Mouse (Mus musculus) heart, postnatal 36 days (tissue): ENCODE results near the gene Mlycd. TPM values are rescaled to one million over a fixed set of nuclear protein-coding genes. Genes with fewer than 3 reads are reported as not detected.
A peak's percentile ranks its signal among the peaks of the same experiment; 100 is the strongest.

Source experiments
- DNase-seq, 2 experiments: peaks; one replicate each; pipeline ENCODE4 v3.0.0; 2021 to 2022
- intact Hi-C: fragments of 180-260 bp; cut with DNase I; formaldehyde crosslinking; loops from one replicate; pipeline ENCODE4 v1.15.1; 2025
- total RNA-seq, 2 experiments: library from RNA; stranded (reverse); gene quantifications; 2 replicates each; pipeline ENCODE4 v1.2.3; 2021

The Mlycd gene
- total RNA-seq, 2 experiments from 2014 or later = 124 to 152 TPM

DNA sequence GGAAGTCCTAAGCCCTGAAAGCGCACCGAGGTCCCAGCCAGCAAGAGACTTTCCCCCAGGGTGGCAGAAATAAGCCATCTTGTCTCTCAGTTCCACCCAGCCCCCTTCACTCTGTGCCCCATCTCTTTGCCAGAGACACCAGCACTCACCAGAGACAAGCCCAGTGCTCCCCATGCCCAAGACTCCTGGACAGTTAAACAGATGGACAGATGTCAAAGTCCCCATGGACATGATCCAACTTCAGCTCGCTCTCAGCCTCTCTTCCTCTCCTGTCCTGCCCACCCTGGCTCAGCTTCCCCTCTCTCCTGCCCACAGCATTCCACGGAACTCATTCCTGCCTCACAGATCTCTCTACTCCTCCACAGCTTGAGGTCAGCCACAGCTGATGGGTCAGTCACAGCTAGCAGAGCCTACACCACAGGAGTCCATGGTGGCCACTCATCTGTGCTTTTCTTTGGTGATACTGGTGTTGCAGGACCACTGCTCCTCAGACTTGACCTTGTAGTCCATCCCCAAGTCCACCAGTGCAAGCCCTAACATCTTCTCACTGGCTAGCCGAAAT is 34.2 kb downstream of the Mlycd start:
- intact Hi-C loops = no loop called here
- no peak for DNase-seq

DNA sequence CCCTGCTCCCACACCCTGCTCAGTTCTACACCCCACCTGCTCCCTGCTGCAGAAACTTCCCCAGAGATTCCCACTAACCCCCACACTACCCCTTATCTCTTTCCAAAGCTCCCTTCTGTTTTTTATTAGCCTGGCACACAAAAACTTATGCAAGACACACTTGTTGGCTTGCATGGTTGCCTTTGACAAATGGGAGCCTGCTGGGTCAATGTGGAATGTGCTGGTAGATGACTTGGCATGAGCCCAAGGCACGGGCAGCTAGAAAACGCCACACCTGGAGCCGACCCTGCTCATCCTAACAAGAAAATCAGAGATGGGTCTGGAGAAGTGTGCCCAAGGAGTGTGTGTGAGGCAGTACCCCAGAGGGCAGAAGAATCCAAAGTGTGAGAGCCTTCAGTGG is 34.9 kb downstream of the Mlycd start:
- no peak for DNase-seq
- intact Hi-C loops = no loop called here

DNA sequence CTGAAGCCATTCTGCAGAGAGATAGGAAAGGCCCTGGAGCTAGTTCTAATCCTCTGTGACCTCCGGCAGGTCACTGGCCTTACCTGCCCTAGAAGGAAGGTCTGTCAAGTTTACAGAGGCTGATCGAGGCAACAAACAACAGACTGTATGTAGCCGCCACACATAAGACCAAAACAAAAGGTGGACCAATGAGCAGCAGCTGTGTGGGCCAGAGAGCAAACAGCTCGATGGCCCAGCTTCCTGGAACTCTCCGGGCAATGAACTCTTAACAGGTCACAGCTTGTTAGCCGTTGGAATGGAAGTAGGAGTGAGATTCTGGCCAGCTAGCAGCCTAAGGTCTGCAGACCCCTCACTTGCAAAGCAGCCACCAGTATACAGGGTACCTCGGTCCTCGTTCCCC is 35.6 kb downstream of the Mlycd start:
- intact Hi-C loops = no loop called here
- no peak for DNase-seq

DNA sequence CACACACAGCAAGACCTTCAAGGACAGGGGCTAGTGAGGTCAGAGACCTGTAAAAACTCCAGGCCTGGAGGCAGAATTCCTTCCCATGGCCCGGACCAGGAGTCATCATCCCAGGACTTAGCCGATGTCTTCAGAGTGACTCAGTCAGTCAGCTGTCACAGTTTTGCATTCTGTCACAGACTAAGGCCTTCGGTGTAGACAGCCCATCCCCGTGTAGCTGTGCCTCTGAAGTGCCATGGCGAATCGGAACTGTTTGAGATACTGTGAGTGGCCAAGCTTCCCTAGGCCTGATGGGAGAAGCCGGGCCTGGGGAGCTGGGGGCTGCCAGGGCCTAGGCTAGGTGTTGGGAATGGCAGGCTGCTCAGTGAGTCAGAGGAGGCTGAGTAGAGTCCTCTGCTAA is 36.0 kb downstream of the Mlycd start:
- intact Hi-C loops = no loop called here
- DNase-seq = no peak

DNA sequence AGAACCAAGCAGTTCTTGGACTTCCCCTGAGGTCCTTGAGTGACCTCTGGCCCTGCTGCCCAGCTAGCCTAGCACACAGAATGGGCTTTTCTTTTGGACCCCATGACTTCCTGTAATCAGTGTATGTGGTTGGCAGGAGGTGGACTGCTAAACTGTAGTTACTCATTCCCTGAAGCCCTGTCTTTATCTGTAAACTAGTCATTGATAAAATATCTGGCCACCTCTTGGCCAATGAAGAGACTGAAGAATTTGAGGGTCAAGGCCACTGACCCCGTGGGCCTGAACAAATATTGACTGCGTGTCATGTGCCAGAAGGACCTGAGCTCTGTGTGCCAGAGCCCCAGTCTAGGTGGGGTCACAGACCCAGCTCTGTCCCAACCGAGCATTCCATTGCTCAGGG is 37.7 kb downstream of the Mlycd start:
- no peak for DNase-seq
- intact Hi-C loops = no loop called here

DNA sequence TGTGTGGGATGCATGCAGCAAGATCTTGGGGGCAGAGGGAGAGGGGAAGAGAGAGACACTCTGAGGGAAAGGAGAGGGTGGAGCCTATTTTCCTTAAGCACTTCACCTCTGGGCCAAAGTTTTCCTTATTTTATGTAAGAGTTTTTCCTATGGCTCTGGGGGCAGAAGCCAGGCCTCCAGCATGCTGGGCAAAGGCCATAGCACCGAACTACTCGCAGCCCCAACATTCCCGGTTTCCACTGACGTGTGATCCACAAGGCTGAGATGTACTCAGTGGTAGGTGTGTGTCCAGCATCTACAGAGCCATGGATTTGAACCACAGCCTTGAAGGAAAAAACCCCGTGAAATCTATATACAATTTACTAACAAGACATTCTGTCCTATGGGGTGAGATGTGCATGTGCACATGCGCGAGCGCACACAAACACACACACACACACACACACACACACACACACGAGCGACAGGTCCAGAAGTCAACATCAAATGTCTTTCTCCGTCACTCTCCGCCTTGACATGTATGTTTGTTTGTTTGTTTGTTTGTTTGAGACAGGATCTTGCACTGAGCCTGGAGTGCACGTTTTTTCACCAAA is 39.0 kb downstream of the Mlycd start, which contains the start of gene Osgin1:
TSS of gene Osgin1 (plus strand) at position 543 of the 593 bp plus-strand sequence.
- no peak for DNase-seq

DNA sequence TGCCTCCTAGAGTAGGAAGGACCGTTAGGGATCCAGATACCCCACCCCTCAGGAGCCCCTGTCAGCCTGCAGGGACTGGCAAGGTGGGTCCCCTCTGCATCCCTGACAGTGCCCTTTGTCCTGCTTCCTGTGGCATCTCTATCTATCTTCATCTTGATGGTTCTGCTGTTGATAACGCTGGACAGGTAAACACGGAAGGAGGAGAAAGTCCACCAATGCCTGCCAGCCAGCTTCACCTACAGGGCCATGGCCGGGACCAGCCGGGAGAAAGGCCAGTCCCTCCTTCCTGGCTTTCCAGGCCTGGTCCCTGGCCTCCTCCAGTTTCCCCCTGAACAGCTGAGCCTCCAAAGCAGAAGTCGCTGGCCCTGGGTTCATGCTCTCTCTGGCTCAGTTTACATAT is 39.9 kb downstream of the Mlycd start:
- intact Hi-C loops = no loop called here
- DNase-seq = no peak

More for the DNA sequence above, 39.0 kb downstream of the Mlycd start, which contains the start of gene Osgin1:
- intact Hi-C loops = no loop called here

DNA sequence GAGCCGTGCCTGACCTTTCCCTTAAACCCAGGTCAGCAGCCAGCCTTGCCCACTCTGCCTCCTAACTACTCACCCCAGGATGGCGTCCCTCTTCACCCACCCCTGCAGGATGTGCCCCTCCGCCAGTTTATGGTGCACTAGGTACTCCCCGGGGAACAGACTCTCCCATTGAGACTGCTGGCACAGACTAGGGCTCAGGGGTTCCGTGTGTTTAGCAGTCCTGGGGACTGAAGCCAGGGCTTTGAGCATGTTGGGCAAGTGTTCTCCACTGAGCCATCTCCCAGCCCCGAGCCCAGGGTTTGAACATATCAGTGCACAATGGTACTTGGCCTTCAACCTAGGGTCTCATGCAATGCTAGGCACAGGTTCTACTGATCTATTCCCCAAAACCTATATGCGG is 40.8 kb downstream of the Mlycd start:
- intact Hi-C loops = no loop called here
- no peak for DNase-seq

DNA sequence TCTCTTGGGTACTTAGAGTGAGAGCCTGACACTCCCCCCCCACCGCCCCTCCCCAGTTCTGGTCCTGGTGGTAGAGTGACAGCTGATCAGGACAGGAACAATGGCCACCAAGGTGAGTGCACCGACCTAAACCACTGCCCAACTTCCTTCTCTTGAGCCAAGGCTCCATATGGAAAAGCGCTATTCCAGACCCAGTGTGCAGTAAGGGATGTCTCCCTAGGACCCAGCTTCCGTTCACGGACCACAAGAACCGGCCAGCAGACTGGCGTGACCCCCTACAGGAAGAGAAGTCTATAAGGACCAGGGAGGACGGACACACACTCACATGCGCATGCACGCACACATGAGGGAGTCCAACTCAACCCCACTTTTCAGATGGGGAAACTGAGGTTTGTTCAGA is 41.7 kb downstream of the Mlycd start:
- intact Hi-C loops = loop anchor here (2.0 kb wide), 1 partner anchor 14 kb away; no protein-coding TSS in a partner anchor
- DNase-seq = no peak

DNA sequence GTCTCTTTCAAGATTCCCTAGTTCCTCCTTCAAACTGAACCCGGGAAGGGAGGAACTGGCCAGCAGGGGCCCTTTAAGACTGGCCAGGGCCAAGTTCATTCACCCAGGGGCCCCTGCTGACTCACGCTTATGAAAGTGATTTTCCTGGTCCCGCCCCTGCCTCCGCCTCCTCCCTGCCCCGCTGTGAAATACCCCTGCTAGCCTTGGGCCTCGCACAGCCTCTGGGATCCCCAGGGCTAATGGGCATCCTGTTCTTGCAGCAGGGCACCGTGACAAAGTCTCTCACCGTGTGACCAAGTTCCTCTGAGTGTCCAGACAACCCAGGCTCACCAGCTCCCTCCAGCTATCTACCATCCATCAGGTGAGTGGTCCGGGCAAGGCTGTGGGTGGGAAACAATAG is 42.3 kb downstream of the Mlycd start:
- intact Hi-C loops = loop anchor here (2.0 kb wide), 1 partner anchor 14 kb away; no protein-coding TSS in a partner anchor
- peak; percentile 85 to 87 for DNase-seq

DNA sequence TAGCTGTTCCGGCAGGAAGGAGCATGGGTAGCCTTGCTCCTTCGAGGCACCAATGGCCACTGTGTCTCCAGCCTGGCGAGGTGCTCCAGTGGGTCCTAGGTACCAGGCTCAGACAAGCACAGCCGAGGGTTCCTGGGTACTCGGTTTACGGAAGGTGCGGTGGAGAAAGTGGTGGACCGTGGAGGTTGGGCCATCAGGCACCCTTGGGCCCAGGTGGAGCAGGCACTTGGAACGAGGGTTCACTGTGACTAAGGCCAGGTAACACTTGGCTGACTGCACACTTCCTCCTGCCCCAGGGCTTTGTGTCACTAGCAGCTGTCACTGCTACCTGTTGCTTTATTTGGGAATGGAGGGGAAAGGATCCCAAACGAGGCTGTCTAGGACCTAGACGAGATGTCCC is 42.8 kb downstream of the Mlycd start:
- no peak for DNase-seq
- intact Hi-C loops = loop anchor here (2.0 kb wide), 1 partner anchor 15 kb away; no protein-coding TSS in a partner anchor

DNA sequence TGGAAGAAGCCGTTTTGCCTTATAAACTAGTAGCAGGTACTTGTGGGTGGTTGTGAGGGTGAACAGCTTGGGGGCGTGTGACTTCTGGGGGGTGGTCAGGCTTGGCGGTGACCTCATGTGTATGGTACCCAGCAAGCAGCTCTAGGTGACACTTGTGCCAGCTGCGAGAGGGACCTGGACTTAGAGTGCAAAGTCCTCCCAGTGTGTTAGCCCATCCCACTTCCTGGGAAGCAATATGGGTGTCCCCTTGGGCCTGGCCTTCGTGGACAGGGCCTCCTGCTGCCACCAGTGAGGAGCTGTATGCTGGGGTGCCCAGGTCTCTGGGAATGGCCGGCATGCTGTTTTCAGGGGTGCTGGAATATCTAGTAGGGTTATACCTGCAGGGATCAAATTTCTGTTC is 44.2 kb downstream of the Mlycd start:
- DNase-seq = no peak
- intact Hi-C loops = no loop called here

DNA sequence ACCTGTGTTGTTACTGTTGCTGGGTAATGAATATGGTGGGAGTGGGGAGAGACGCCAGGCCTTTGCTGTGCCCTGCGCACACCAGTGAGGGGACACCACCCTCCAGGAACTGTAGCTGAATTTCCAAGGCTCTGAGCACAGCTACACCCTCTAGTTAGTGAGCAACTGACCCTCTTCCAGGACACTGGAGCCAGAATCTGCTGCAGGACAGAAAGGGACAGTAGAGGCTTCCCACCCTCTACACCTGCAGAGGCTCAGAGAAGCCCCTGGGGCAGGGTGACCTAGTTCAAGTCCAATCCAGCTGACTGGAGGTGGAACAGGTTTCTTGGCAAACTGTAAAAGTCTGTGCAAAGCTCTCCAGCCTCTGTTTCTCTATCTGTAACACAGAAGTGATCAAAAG is 44.7 kb downstream of the Mlycd start:
- intact Hi-C loops = no loop called here
- no peak for DNase-seq

DNA sequence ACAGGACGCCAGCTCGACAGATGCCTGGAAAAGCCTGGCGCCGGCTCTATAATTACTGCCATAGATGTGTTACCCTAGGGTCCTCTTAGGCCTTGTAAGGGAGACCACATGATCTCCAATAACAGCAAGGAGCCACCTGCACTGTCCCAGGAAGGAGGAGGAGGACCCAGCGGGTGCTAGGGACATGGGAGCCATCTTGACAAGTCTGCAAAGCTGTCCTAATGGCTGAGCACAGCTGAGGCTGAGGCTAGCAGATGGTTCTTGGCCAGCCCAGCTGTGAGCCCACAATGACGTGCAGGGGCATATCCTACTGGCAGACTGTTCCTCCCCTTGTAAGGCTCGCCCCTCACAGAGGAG is 45.2 kb downstream of the Mlycd start:
- DNase-seq = no peak
- intact Hi-C loops = loop anchor here (1.0 to 2.0 kb wide), 2 partner anchors 28 to 165 kb away; partner anchors contain the start of gene Taf1c

DNA sequence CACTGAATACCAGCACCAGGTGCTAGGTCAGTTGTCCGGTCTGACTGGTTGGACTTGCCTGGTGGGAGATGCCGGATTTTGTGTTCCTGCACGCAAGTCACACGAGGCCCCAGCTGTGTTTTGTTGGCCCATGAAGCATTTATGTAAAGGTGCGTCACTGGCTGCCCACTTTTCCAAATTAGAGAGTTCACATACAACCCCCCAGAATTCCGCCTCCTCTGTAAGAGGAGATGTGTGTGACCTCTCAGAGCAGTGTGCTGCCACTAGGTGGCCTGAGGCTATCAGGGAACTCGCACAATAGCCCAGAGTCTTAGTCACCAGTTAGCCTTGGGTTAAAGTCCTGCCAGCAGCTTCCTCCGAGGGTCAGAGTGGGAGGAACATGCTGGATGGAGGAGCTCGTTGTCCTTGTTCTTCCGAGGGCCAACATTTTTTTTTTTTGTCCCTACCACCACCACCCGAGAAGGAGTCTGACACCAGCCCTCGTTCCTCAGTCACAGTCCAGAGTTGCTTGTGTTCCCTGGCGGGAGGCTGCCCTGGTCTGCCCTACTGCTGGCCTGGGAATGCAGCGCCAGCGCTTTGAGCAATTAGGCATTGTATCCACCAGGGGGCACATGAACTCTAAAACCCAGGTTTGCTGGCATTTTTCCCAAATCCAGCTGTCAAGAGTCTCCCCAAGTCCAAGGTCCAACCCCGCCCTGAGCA is 45.7 kb downstream of the Mlycd start:
- intact Hi-C loops = loop anchor here (1.0 to 2.0 kb wide), 2 partner anchors 28 to 164 kb away; partner anchors contain the start of gene Taf1c
- DNase-seq = peak; percentile 78 to 86

DNA sequence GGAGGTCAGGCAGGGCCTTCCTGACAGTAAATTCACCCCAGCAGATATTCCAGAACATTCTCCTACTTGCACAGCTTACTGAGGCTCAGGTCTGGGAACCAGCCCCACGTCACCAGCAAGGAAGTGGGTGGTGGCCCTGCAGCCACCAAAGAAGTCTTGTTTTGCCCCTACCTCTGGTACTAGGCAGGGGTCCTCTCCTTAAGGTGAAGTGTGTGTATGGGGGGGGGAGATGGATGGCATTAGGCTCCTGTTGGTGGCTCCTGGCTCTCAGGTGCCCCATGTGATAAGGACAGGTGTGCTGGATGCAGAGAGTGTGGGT is 46.2 kb downstream of the Mlycd start:
- intact Hi-C loops = loop anchor here (1.0 to 2.0 kb wide), 2 partner anchors 29 to 164 kb away; partner anchors contain the start of gene Taf1c
- no peak for DNase-seq

DNA sequence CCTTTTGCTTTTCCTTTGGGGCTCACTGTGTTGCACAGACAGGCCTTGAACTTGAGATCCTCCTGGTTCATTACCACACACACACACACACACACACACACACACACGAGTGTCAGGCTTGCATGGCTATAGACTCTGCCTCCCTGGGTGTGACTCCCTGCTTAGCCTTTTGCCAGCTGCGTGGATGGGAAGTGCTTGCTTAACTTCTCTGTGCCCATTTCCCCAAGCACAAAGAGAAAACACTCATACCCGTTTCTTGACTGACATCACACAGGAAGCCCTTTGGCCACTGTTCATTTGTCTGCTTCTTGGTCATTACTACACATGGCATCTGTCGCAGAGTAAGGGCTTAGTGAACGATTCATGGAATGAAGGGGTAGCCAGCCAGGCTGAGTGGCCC is 47.3 kb downstream of the Mlycd start:
- no peak for DNase-seq
- intact Hi-C loops = no loop called here

DNA sequence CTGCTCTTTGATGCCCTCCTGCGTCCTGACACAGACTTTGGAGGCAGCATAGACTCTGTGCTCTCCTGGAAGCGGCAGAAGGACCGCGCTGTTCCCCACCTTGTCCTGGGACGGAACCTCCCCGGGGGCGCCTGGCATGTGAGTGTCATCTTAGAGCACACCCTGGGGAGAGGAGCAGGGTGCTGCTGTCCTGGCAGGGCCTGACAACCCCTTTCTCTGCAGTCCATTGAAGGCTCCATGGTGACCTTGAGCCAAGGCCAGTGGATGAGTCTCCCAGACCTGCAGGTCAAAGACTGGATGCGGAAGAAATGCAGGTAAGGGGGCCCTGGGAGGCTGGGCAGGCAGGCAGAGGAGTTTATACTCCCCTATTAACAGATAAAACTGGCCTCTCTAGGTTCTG is 48.3 kb downstream of the Mlycd start:
- no peak for DNase-seq
- intact Hi-C loops = no loop called here

DNA sequence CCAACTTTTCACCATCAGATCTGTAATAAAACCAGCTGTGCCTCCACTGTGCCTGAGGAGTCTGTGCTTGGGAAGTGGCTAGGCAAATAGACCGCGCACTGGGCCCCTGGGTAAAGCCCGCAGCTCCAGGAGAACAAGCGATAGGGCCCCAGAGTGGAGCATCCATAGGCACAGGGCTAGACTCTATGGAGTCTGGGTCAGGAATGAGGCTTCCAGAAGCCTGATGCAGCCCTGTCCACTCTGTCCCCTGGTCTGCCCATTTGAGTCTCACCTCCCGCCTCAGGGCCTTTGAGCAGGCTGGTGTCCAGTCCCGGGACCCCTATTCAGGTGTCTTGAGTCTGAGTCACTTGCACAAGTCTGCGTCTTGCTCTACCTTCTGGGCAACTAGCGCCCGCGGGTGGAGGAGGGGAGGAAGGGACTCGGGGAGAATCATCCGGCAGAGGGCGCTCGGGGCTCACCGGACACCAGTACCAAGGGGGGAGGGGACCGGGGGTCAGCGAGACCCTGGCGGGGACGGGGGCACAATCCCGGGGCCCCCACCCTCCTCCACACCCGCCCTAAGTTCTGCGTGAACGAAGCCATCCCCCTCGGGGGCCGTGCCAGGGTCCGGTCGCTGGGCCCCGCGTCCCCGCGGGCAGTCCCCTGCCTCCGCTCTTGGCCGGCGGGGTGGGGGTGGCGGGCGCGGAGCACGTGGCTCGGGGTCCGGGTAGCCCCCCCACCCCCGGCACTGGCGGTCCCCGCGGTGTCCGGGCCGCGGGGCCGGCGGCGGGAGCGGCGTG is 51.7 kb downstream of the Mlycd start, which contains the start of gene Necab2:
TSS of gene Necab2 (plus strand) at position 509 of the 779 bp plus-strand sequence.
- peak; percentile 74 to 82 for DNase-seq
- intact Hi-C loops = loop anchor here (1.0 to 5.0 kb wide), 2 partner anchors 51 to 231 kb away; no protein-coding TSS in a partner anchor

DNA sequence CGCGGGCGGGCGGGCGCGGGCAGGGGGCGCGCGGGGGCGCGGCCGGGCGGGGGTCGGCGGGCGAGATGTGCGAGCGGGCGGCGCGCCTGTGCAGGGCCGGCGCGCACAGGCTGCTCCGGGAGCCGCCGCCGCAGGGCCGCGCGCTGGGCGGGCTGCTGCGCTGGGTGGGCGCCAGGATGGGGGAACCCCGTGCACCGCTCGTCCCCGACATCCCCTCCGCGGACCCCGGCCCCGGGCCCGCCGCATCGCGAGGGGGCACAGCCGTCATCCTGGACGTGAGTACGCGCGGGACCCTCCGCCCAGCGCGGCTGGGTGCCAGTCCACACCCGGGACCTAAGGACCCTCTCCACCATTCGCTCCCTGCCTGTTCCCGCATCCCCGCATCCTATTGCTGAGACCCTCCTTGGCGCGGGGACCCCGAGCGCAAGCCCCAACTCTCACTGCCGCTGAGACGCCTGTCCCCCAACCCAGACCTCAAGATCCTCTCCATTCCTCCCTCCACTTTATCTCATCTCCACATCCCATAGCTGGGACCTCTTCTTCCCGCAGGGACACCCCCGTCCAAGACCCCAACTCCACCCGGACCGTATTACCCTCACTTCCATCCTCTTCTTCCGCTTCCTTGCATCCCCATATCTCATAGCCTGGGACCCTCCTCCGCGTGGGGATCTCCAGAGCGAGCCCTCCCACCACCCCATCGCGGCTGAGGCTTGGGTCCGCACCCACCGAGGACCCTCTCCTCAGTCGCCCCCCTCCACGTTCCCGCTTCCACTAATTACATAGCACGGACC is 52.5 kb downstream of the Mlycd start:
- no peak for DNase-seq
- intact Hi-C loops = loop anchor here (1.0 to 5.0 kb wide), 2 partner anchors 50 to 230 kb away; no protein-coding TSS in a partner anchor
